Mouse (Mus musculus) liver, embryonic 14.5 days (tissue): ENCODE measurements around the gene Gpn3. TPM values are rescaled to one million over a fixed set of nuclear protein-coding genes. Genes with fewer than 3 reads are reported as not detected.
A peak's percentile ranks its signal among the peaks of the same experiment; 100 is the strongest.

Experiments used
- ATAC-seq: fragments of 200-750 bp; cut with Nextera tagmentation; 2 replicates; pipeline ENCODE4 v1.8.0; 2017; ENCODE audit warnings: moderate number of reproducible peaks, mild to moderate bottlenecking, moderate library complexity; ENCODE audit not compliant: insufficient read depth
- DNase-seq, 3 experiments: peaks; one replicate each; pipeline ENCODE4 v3.0.0-alpha.2; 2012 to 2013; ENCODE audit warnings: low read depth in 3 of 3, low spot score in 3 of 3
- H3K27ac ChIP-seq: fragments of 300-500 bp; sonication (generic); 2 replicates; pipeline ENCODE4 v1.5.1; 2014; ENCODE audit warnings: moderate library complexity, mild to moderate bottlenecking, control low read depth, inconsistent platforms
- H3K27me3 ChIP-seq: fragments of 300-500 bp; sonication (generic); 2 replicates; pipeline ENCODE4 v1.6.1; 2014; ENCODE audit warnings: mild to moderate bottlenecking, low read length, moderate library complexity; ENCODE audit not compliant: control insufficient read depth, insufficient read depth
- H3K36me3 ChIP-seq: fragments of 300-500 bp; sonication (generic); replicated peaks from 2 replicates; pipeline ENCODE4 v1.6.1; 2014; ENCODE audit warnings: low read depth; ENCODE audit not compliant: control insufficient read depth, insufficient read depth
- H3K4me1 ChIP-seq, 2 experiments: fragments of 200-500 bp in 1 of 2; fragments of 300-500 bp in 1 of 2; sonication (generic) in 1 of 2; replicated peaks; 2 replicates each; pipeline ENCODE4 v1.6.1; 2012 to 2014; ENCODE audit warnings: antibody characterized with exemption in 1 of 2, inconsistent platforms in 1 of 2, low read length in 1 of 2; ENCODE audit not compliant: control insufficient read depth in 2 of 2, insufficient read depth in 2 of 2
- H3K4me2 ChIP-seq: fragments of 300-500 bp; sonication (generic); 2 replicates; pipeline ENCODE4 v1.6.1; 2014; ENCODE audit warnings: low read depth, mild to moderate bottlenecking, control low read depth, moderate library complexity
- H3K4me3 ChIP-seq, 2 experiments: fragments of 200-500 bp in 1 of 2; fragments of 300-500 bp in 1 of 2; sonication (generic) in 1 of 2; 2 replicates each; pipeline ENCODE4 v1.5.1; 2012 to 2014; ENCODE audit warnings: low read depth in 2 of 2, low read length in 2 of 2, mild to moderate bottlenecking in 2 of 2, control low read depth in 1 of 2, inconsistent platforms in 1 of 2, moderate library complexity in 1 of 2; ENCODE audit not compliant: insufficient read depth in 1 of 2
- H3K9ac ChIP-seq: fragments of 300-500 bp; sonication (generic); replicated peaks from 2 replicates; pipeline ENCODE4 v1.6.1; 2014; ENCODE audit warnings: mild to moderate bottlenecking, control low read depth, moderate library complexity
- H3K9me3 ChIP-seq: fragments of 300-500 bp; sonication (generic); 2 replicates; pipeline ENCODE4 v1.6.1; 2016; ENCODE audit warnings: low read length, mixed read lengths; ENCODE audit not compliant: control insufficient read depth
- CTCF ChIP-seq: IDR thresholded peaks from 2 replicates; pipeline ENCODE4 v1.5.1; 2016; ENCODE audit warnings: antibody characterized with exemption, low read depth, control low read depth
- EP300 ChIP-seq: IDR thresholded peaks from 2 replicates; pipeline ENCODE4 v1.6.1; 2016; ENCODE audit warnings: antibody characterized with exemption, low read depth
- WGBS: fragments of 180-500 bp; shearing (Covaris S2); extraction: QIAGEN DNeasy Blood & Tissue Kit; methylation state at CpG from one replicate; pipeline ENCODE4 v1.1.7; 2014; ENCODE audit not compliant: insufficient replicate concordance; 5-methylcytosine and 5-hydroxymethylcytosine counted together
- polyA plus RNA-seq, 2 experiments: library from polyadenylated mRNA; depleted of rRNA in 1 of 2; stranded (reverse) in 1 of 2; unstranded in 1 of 2; fragments of >200 nt; fragmentation: Nextera tagmentation in 1 of 2; extraction: Ambion mirVana in 1 of 2; gene quantifications; 2 replicates each; pipeline versions ENCODE4 v1.2.1 to v1.2.3; 2012 to 2014

Gpn3 gene
- polyA plus RNA-seq, 2 experiments = 40.8 to 60.5 TPM

- ATAC-seq (no peak), DNase-seq (no peak)
- 3% methylated on average over 5 of the region's 5 CpGs for WGBS
- Histone ChIP-seq H3K4me2 (peak overlapping the region; percentile 86), H3K9ac (peak overlapping the region; percentile 79), H3K4me1 (peaks cover 0 to 3% of the 10 kb centered on the region in 2 experiments; a peak in 3 of 4 replicates), H3K36me3 (peaks cover 16% of the 10 kb centered on the region), H3K9me3 (no peaks in the 10 kb centered on the region), H3K27me3 (no peaks in the 10 kb centered on the region), H3K4me3 (peak overlapping the region; percentile 76 to 90), H3K27ac (peak overlapping the region; percentile 83)
- no peak for TF ChIP-seq CTCF
- TF ChIP-seq EP300 = no peak
Measured at GRCm38 (mm10) chr5:122372878-122373277, 1.2 kb downstream of the Gpn3 start.

- H3K36me3 ChIP-seq = peaks cover 20% of the 10 kb centered on the region; the same call in 1 of the 2 replicates
- ATAC-seq = no peak
- no peak overlapping the region for H3K4me2 ChIP-seq
- no peak for DNase-seq
- H3K4me3 ChIP-seq = no peak overlapping the region
- no peaks in the 10 kb centered on the region for H3K9me3 ChIP-seq
- 80% methylated on average over 4 of the region's 4 CpGs for WGBS
- peaks cover 0 to 3% of the 10 kb centered on the region in 2 experiments; a peak in 3 of 4 replicates for H3K4me1 ChIP-seq
- no peak for TF ChIP-seq CTCF
- no peak for TF ChIP-seq EP300
- no peaks in the 10 kb centered on the region for H3K27me3 ChIP-seq
- no peak overlapping the region for H3K9ac ChIP-seq
- no peak overlapping the region for H3K27ac ChIP-seq
Measured at GRCm38 (mm10) chr5:122377101-122377833, 5.6 kb downstream of the Gpn3 start.

GRCm38 (mm10) chr5:122378171-122378570 lies 6.5 kb downstream of the Gpn3 start:
- ATAC-seq (no peak), DNase-seq (no peak)
- H3K27ac ChIP-seq = no peak overlapping the region
- TF ChIP-seq CTCF (no peak), EP300 (no peak)
- peaks cover 0 to 3% of the 10 kb centered on the region in 2 experiments; a peak in 3 of 4 replicates for H3K4me1 ChIP-seq
- 88% methylated on average over 12 of the region's 12 CpGs for WGBS
- H3K36me3 ChIP-seq = peaks cover 21% of the 10 kb centered on the region; the same call in 1 of the 2 replicates
- H3K27me3 ChIP-seq = no peaks in the 10 kb centered on the region
- H3K9ac ChIP-seq = no peak overlapping the region
- H3K9me3 ChIP-seq = no peaks in the 10 kb centered on the region
- H3K4me3 ChIP-seq = no peak overlapping the region
- no peak overlapping the region for H3K4me2 ChIP-seq

GRCm38 (mm10) chr5:122379374-122380155 lies 7.9 kb downstream of the Gpn3 start:
- Histone ChIP-seq H3K9ac (no peak overlapping the region), H3K27me3 (no peaks in the 10 kb centered on the region), H3K4me3 (no peak overlapping the region), H3K4me1 (no peaks in the 10 kb centered on the region), H3K27ac (no peak overlapping the region), H3K9me3 (no peaks in the 10 kb centered on the region), H3K4me2 (no peak overlapping the region), H3K36me3 (peaks cover 18% of the 10 kb centered on the region; the same call in 1 of the 2 replicates)
- peak; percentile 97 for TF ChIP-seq CTCF
- TF ChIP-seq EP300 = no peak
- 51% methylated on average over 11 of the region's 11 CpGs for WGBS
- peak; percentile 46 to 52 (median 52) for DNase-seq
- ATAC-seq = peak; percentile 64; the same call in 1 of the 2 replicates

GRCm38 (mm10) chr5:122390006-122390405 lies 18.3 kb downstream of the Gpn3 start:
- WGBS = 77% methylated on average over 5 of the region's 5 CpGs
- ATAC-seq (no peak), DNase-seq (no peak)
- Histone ChIP-seq H3K4me3 (no peak overlapping the region), H3K4me1 (peaks cover 8 to 10% of the 10 kb centered on the region in 2 experiments), H3K36me3 (no peaks in the 10 kb centered on the region; the same call in 1 of the 2 replicates), H3K9ac (no peak overlapping the region), H3K27ac (no peak overlapping the region), H3K27me3 (no peaks in the 10 kb centered on the region), H3K9me3 (no peaks in the 10 kb centered on the region), H3K4me2 (no peak overlapping the region)
- no peak for TF ChIP-seq EP300
- TF ChIP-seq CTCF = no peak
